Mouse (Mus musculus): ENCODE measurements around the gene Galnt7. TPM values are rescaled to one million over a fixed set of nuclear protein-coding genes. Genes with fewer than 3 reads are reported as not detected.

The Galnt7 gene
- total and polyA plus RNA-seq, 3 experiments, result 26.7 to 33.5 (median 32.7) TPM

- H3K4me1 ChIP-seq (ENCODE audit: control insufficient read depth in 1 of 2, insufficient read depth in 2 of 2), result peaks cover 3 to 27% of the 10 kb centered on the region in 2 experiments; a peak in 2 of 4 replicates
- H3K4me3 ChIP-seq (replicated peaks in 1 of 3; ENCODE audit: low read depth in 2 of 3, low read length in 2 of 3, poor library complexity in 1 of 3), result no peak overlapping the region
- H3K9me3 ChIP-seq (replicated peaks; ENCODE audit: low read length), result no peaks in the 10 kb centered on the region
- H3K9ac ChIP-seq (ENCODE audit: insufficient read depth, low read depth), result no peak overlapping the region
- no peak for TF ChIP-seq TBP (conservative IDR thresholded peaks at IDR 0.05; ENCODE audit: low read depth, low read length)
- TF ChIP-seq MYC (IDR thresholded peaks at IDR 0.05; ENCODE audit: low read depth, low read length), result no peak
- TF ChIP-seq MAZ (IDR thresholded peaks at IDR 0.05; ENCODE audit: low read depth, low read length), result no peak
- no peak for TF ChIP-seq ELF1 (IDR thresholded peaks at IDR 0.05; ENCODE audit: low read depth, low read length)
- TF ChIP-seq MXI1 (IDR thresholded peaks at IDR 0.05; ENCODE audit: low read depth, low read length), result no peak
- TF ChIP-seq KAT2A (IDR thresholded peaks at IDR 0.05; ENCODE audit: insufficient replicate concordance, low read length), result no peak
- no peak for TF ChIP-seq ETS1 (conservative IDR thresholded peaks at IDR 0.05; ENCODE audit: low read depth, low read length)
- no peak for TF ChIP-seq NELFE (IDR thresholded peaks at IDR 0.05; ENCODE audit: low read depth, low read length)
- TF ChIP-seq POLR2A (IDR thresholded peaks at IDR 0.05; ENCODE audit: low read depth, low read length), result no peak
- TF ChIP-seq GABPA (IDR thresholded peaks at IDR 0.05; ENCODE audit: insufficient replicate concordance, low read depth, low read length), result no peak
- no peak for TF ChIP-seq IRF4 (IDR thresholded peaks at IDR 0.05; ENCODE audit: low read depth, low read length)
- TF ChIP-seq SMC3 (IDR thresholded peaks at IDR 0.05; ENCODE audit: low read depth, low read length), result no peak
- TF ChIP-seq NRF1 (IDR thresholded peaks at IDR 0.05; ENCODE audit: low read depth, low read length), result no peak
- TF ChIP-seq EP300 (IDR thresholded peaks at IDR 0.05; ENCODE audit: low read length), result no peak
- no peak for TF ChIP-seq BHLHE40 (IDR thresholded peaks at IDR 0.05; ENCODE audit: low read depth, low read length)
- no peak for TF ChIP-seq MAX (IDR thresholded peaks at IDR 0.05; ENCODE audit: low read length)
- H3K79me2 ChIP-seq (replicated peaks; ENCODE audit: control insufficient read depth, extremely low read depth, insufficient read depth, poor library complexity, severe bottlenecking), result peaks cover 10% of the 10 kb centered on the region
- dilution Hi-C loops (cut with MboI; ENCODE audit: extremely low pct_ligation_motif_present, extremely low pct_unique_long_range_greater_than_20kb, low sequenced_read_pairs), result no loop called here
- in situ Hi-C loops (cut with MboI; ENCODE audit: low pct_ligation_motif_present, low pct_unique_long_range_greater_than_20kb, low sequenced_read_pairs), result no loop called here
- peaks cover 0 to 13% of the 10 kb centered on the region in 2 experiments for H3K36me3 ChIP-seq (replicated peaks in 1 of 2; ENCODE audit: control insufficient read depth in 1 of 2, insufficient read depth in 1 of 2, low read length in 1 of 2)
- no peaks in the 10 kb centered on the region for H3K27me3 ChIP-seq (replicated peaks)
- no peak overlapping the region for H3K27ac ChIP-seq (ENCODE audit: insufficient read depth, low read depth)
- no peak for DNase-seq (ENCODE audit: extremely low read depth)
- H3K4me2 ChIP-seq (ENCODE audit: insufficient read depth, low read depth, poor library complexity, severe bottlenecking), result no peak overlapping the region
These were observed 162.9 kb downstream of the Galnt7 start for GRCm38 (mm10) chr8:57489896-57490295.

- no peak overlapping the region for H3K4me2 ChIP-seq (ENCODE audit: insufficient read depth, low read depth, poor library complexity, severe bottlenecking)
- no peak overlapping the region for H3K4me3 ChIP-seq (replicated peaks in 1 of 3; ENCODE audit: low read depth in 2 of 3, low read length in 2 of 3, poor library complexity in 1 of 3)
- no peak overlapping the region for H3K27ac ChIP-seq (ENCODE audit: insufficient read depth, low read depth)
- H3K9me3 ChIP-seq (replicated peaks; ENCODE audit: low read length), result no peaks in the 10 kb centered on the region
- H3K4me1 ChIP-seq (ENCODE audit: control insufficient read depth in 1 of 2, insufficient read depth in 2 of 2), result peaks cover 3 to 26% of the 10 kb centered on the region in 2 experiments; a peak in 2 of 4 replicates
- H3K27me3 ChIP-seq (replicated peaks), result no peaks in the 10 kb centered on the region
- no peak for DNase-seq (ENCODE audit: extremely low read depth)
- no peak overlapping the region for H3K9ac ChIP-seq (ENCODE audit: insufficient read depth, low read depth)
- dilution Hi-C loops (cut with MboI; ENCODE audit: extremely low pct_ligation_motif_present, extremely low pct_unique_long_range_greater_than_20kb, low sequenced_read_pairs) (no loop called here), in situ Hi-C loops (cut with MboI; ENCODE audit: low pct_ligation_motif_present, low pct_unique_long_range_greater_than_20kb, low sequenced_read_pairs) (no loop called here)
- H3K79me2 ChIP-seq (replicated peaks; ENCODE audit: control insufficient read depth, extremely low read depth, insufficient read depth, poor library complexity, severe bottlenecking), result peaks cover 10% of the 10 kb centered on the region
- H3K36me3 ChIP-seq (replicated peaks in 1 of 2; ENCODE audit: control insufficient read depth in 1 of 2, insufficient read depth in 1 of 2, low read length in 1 of 2), result peaks cover 0 to 9% of the 10 kb centered on the region in 2 experiments
- TF ChIP-seq MAFK (IDR thresholded peaks at IDR 0.05; ENCODE audit: insufficient replicate concordance, low read length) (no peak), IRF4 (IDR thresholded peaks at IDR 0.05; ENCODE audit: low read depth, low read length) (no peak), PAX5 (IDR thresholded peaks at IDR 0.05; ENCODE audit: low read length) (no peak), UBTF (IDR thresholded peaks at IDR 0.05; ENCODE audit: low read depth, low read length) (no peak)
These were observed 163.5 kb downstream of the Galnt7 start for GRCm38 (mm10) chr8:57489366-57489765.

Data from CH12.LX (cell line).